Mouse (Mus musculus): ENCODE data around the gene Efcab12. TPM values are rescaled to one million over a fixed set of nuclear protein-coding genes. Genes with fewer than 3 reads are reported as not detected.

Gene Efcab12
- polyA plus RNA-seq, 1 experiment from 2014 or later: 1.4 TPM

DNA sequence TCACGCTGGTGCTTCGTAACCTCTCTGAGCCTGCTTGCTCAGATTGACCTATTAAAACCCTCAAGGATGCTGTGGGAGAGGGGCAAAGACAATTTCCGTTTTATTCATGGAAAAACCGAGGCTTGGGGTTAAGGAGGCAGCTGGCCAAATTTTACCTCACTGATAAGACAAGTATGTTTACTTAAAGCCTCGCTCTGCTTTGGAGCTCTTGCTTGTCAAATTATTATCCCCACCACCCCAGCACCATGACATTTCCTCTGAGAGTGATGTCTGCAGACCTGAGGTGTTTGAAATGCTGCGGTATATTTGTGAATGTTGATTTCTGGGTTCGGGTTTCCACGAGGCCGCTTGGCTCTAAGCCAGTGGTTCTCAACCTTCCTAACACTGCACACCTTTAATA lies 61.8 kb downstream of the Efcab12 start:
- peaks cover 15% of the 10 kb centered on the region for H3K4me1 ChIP-seq (ENCODE audit: control insufficient read depth, insufficient read depth, low read length)
- no peaks in the 10 kb centered on the region for H3K9me3 ChIP-seq (replicated peaks; ENCODE audit: control insufficient read depth, low read length)
- no peak overlapping the region for H3K27ac ChIP-seq (ENCODE audit: low read depth, low read length)
- H3K27me3 ChIP-seq (replicated peaks; ENCODE audit: control insufficient read depth, insufficient read depth, low read length): no peaks in the 10 kb centered on the region
- DNase-seq (ENCODE audit: low spot score) (no peak), ATAC-seq (no peak)
- H3K4me2 ChIP-seq (ENCODE audit: low read length): peak overlapping the region; percentile 64
- H3K4me3 ChIP-seq (ENCODE audit: low read depth, low read length): peak overlapping the region; percentile 76; the same call in 1 of the 2 replicates
- H3K36me3 ChIP-seq (ENCODE audit: control insufficient read depth, insufficient read depth, low read length): peaks cover 22% of the 10 kb centered on the region
- WGBS: 72% methylated on average over 9 of the region's 9 CpGs
- peak overlapping the region; percentile 90; the same call in 1 of the 2 replicates for H3K9ac ChIP-seq (ENCODE audit: low read length)

DNA sequence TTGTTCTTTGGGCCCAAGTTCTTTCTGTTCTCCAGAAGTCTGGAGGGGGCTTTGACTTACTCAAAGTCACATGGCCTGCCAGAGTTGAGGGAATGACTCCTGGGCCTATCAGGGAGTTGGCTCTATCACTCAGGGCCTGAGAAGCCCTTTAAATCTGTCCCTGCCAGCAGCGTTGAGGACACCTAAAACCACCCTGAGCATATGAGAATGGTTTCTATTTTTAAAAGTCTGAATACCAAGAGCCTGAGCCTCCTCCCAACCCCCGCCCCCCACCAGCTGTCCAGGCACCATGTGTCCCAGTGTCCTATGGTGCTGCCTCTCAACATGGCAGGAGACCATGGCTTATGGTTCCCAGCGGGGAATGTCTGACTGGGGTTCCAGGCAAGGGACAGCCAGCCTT lies 62.4 kb downstream of the Efcab12 start:
- WGBS: 51% methylated on average over 3 of the region's 3 CpGs

DNA sequence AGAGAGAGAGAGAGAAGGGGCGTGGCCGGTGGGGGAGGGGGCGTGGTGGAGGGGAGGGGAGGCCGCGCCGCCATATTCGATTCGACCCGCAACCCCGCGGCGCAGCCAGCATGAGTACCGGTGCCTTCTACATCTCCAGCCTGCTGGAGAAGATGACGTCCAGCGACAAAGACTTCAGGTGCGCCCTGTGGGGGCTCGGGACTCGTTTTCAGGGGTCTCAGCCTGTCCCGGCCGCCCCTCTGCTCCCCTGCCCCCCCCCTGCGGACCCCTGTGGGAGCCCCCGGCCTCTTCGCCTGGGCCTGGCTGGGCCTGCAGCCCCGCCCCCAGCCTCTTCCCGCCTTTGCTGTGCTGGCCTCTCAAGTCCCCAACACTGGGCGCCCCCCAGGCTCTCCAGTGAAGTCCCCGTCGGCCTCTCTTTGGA lies 63.7 kb downstream of the Efcab12 start, which contains the start of gene Cand2:
Gene Cand2, plus strand, starts transcription at position 38 of the 421 bp plus-strand sequence.
- Histone ChIP-seq H3K36me3 (ENCODE audit: control insufficient read depth, insufficient read depth, low read length) (peaks cover 7% of the 10 kb centered on the region), H3K9ac (ENCODE audit: low read length) (peak within 1 kb of the TSS; percentile 90), H3K4me2 (ENCODE audit: low read length) (peak within 1 kb of the TSS; percentile 64), H3K27me3 (replicated peaks; ENCODE audit: control insufficient read depth, insufficient read depth, low read length) (no peaks in the 10 kb centered on the region), H3K9me3 (replicated peaks; ENCODE audit: control insufficient read depth, low read length) (no peaks in the 10 kb centered on the region), H3K4me1 (ENCODE audit: control insufficient read depth, insufficient read depth, low read length) (peaks cover 15% of the 10 kb centered on the region), H3K27ac (ENCODE audit: low read depth, low read length) (peak within 1 kb of the TSS; percentile 78), H3K4me3 (ENCODE audit: low read depth, low read length) (peak within 1 kb of the TSS; percentile 76)
- 0% methylated on average over 21 of the region's 28 CpGs for WGBS
- peak; percentile 90 for ATAC-seq
- DNase-seq (ENCODE audit: low spot score): peak; percentile 82

More for the DNA sequence above, 62.4 kb downstream of the Efcab12 start:
- Histone ChIP-seq H3K4me2 (ENCODE audit: low read length) (peak overlapping the region; percentile 64), H3K27me3 (replicated peaks; ENCODE audit: control insufficient read depth, insufficient read depth, low read length) (no peaks in the 10 kb centered on the region), H3K9me3 (replicated peaks; ENCODE audit: control insufficient read depth, low read length) (no peaks in the 10 kb centered on the region), H3K4me3 (ENCODE audit: low read depth, low read length) (peak overlapping the region; percentile 76), H3K27ac (ENCODE audit: low read depth, low read length) (no peak overlapping the region), H3K4me1 (ENCODE audit: control insufficient read depth, insufficient read depth, low read length) (peaks cover 15% of the 10 kb centered on the region), H3K36me3 (ENCODE audit: control insufficient read depth, insufficient read depth, low read length) (peaks cover 17% of the 10 kb centered on the region), H3K9ac (ENCODE audit: low read length) (peak overlapping the region; percentile 90)
- no peak for ATAC-seq
- peak; percentile 12 for DNase-seq (ENCODE audit: low spot score)

- 1% methylated on average over 13 of the region's 14 CpGs for WGBS
- peak overlapping the region; percentile 48 for H3K9ac ChIP-seq (ENCODE audit: low read length)
- ATAC-seq: peak; percentile 82
Measured at GRCm38 (mm10) chr6:115773966-115774413, 64.2 kb downstream of the Efcab12 start.

DNA sequence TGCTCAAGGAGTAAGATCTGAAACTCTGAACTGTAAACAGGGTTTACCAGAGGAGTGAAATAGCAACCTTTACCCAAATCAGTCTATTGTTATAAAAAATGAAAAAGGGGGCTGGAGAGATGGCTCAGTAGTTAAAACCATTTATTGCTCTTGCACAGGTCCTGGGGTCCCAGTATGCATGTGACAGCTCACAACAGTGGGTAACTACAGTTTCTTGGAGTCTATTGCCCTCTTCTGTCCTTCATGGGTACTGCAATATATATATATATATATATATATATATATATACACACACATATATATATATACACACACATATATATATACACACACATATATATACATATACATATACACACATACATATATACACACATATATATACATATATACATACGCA lies 65.6 kb downstream of the Efcab12 start:
- Histone ChIP-seq H3K36me3 (ENCODE audit: control insufficient read depth, insufficient read depth, low read length) (no peaks in the 10 kb centered on the region), H3K27me3 (replicated peaks; ENCODE audit: control insufficient read depth, insufficient read depth, low read length) (no peaks in the 10 kb centered on the region), H3K9ac (ENCODE audit: low read length) (no peak overlapping the region), H3K4me3 (ENCODE audit: low read depth, low read length) (no peak overlapping the region), H3K4me2 (ENCODE audit: low read length) (no peak overlapping the region), H3K4me1 (ENCODE audit: control insufficient read depth, insufficient read depth, low read length) (peaks cover 15% of the 10 kb centered on the region), H3K9me3 (replicated peaks; ENCODE audit: control insufficient read depth, low read length) (no peaks in the 10 kb centered on the region), H3K27ac (ENCODE audit: low read depth, low read length) (no peak overlapping the region)
- WGBS: 79% methylated on average over 1 of the region's 1 CpGs
- DNase-seq (ENCODE audit: low spot score): no peak
- ATAC-seq: no peak

More at GRCm38 (mm10) chr6:115773966-115774413, 64.2 kb downstream of the Efcab12 start:
- H3K27me3 ChIP-seq (replicated peaks; ENCODE audit: control insufficient read depth, insufficient read depth, low read length): no peaks in the 10 kb centered on the region
- H3K27ac ChIP-seq (ENCODE audit: low read depth, low read length): no peak overlapping the region
- DNase-seq (ENCODE audit: low spot score): peak; percentile 73
- no peaks in the 10 kb centered on the region for H3K9me3 ChIP-seq (replicated peaks; ENCODE audit: control insufficient read depth, low read length)
- peaks cover 15% of the 10 kb centered on the region for H3K4me1 ChIP-seq (ENCODE audit: control insufficient read depth, insufficient read depth, low read length)
- H3K36me3 ChIP-seq (ENCODE audit: control insufficient read depth, insufficient read depth, low read length): peaks cover 5% of the 10 kb centered on the region
- peak overlapping the region; percentile 64 for H3K4me2 ChIP-seq (ENCODE audit: low read length)
- peak overlapping the region; percentile 76 for H3K4me3 ChIP-seq (ENCODE audit: low read depth, low read length)

- H3K27me3 ChIP-seq (replicated peaks; ENCODE audit: control insufficient read depth, insufficient read depth, low read length): no peaks in the 10 kb centered on the region
- DNase-seq (ENCODE audit: low spot score) (no peak), ATAC-seq (no peak)
- no peak overlapping the region for H3K27ac ChIP-seq (ENCODE audit: low read depth, low read length)
- H3K4me2 ChIP-seq (ENCODE audit: low read length): no peak overlapping the region
- no peaks in the 10 kb centered on the region for H3K36me3 ChIP-seq (ENCODE audit: control insufficient read depth, insufficient read depth, low read length)
- 78% methylated on average over 6 of the region's 6 CpGs for WGBS
- H3K9ac ChIP-seq (ENCODE audit: low read length): no peak overlapping the region
- H3K4me3 ChIP-seq (ENCODE audit: low read depth, low read length): no peak overlapping the region
- no peaks in the 10 kb centered on the region for H3K9me3 ChIP-seq (replicated peaks; ENCODE audit: control insufficient read depth, low read length)
- H3K4me1 ChIP-seq (ENCODE audit: control insufficient read depth, insufficient read depth, low read length): peaks cover 15% of the 10 kb centered on the region
Measured at GRCm38 (mm10) chr6:115772201-115772600, 66.0 kb downstream of the Efcab12 start.

DNA sequence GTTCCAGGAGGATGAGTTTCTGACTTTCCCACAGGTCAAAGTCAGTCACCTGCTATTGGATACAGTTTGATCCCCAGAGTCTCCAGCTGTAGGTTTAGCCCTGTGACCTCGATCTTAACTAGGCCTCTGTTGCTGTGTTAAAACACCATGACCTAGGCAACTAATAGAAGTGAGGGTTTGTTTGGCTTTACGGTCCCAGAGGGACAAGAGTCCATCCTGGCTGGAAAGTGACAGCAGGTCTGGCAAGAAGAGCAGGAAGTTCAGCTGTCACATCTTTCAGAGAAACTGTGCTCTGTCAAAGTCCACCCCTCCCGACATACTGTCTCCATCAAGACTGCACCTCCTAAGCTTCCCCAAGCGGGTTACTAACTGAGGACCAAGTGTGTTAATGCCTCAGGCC lies 67.4 kb downstream of the Efcab12 start:
- no peak overlapping the region for H3K4me3 ChIP-seq (ENCODE audit: low read depth, low read length)
- WGBS: 84% methylated on average over 4 of the region's 4 CpGs
- H3K27ac ChIP-seq (ENCODE audit: low read depth, low read length): no peak overlapping the region
- no peaks in the 10 kb centered on the region for H3K27me3 ChIP-seq (replicated peaks; ENCODE audit: control insufficient read depth, insufficient read depth, low read length)
- DNase-seq (ENCODE audit: low spot score) (no peak), ATAC-seq (no peak)
- no peaks in the 10 kb centered on the region for H3K36me3 ChIP-seq (ENCODE audit: control insufficient read depth, insufficient read depth, low read length)
- H3K4me1 ChIP-seq (ENCODE audit: control insufficient read depth, insufficient read depth, low read length): peaks cover 6% of the 10 kb centered on the region
- no peaks in the 10 kb centered on the region for H3K9me3 ChIP-seq (replicated peaks; ENCODE audit: control insufficient read depth, low read length)
- H3K9ac ChIP-seq (ENCODE audit: low read length): no peak overlapping the region
- no peak overlapping the region for H3K4me2 ChIP-seq (ENCODE audit: low read length)

GRCm38 (mm10) chr6:115770059-115770670 lies 68.0 kb downstream of the Efcab12 start:
- H3K9ac ChIP-seq (ENCODE audit: low read length): no peak overlapping the region
- ATAC-seq (no peak), DNase-seq (ENCODE audit: low spot score) (no peak)
- H3K9me3 ChIP-seq (replicated peaks; ENCODE audit: control insufficient read depth, low read length): no peaks in the 10 kb centered on the region
- no peaks in the 10 kb centered on the region for H3K4me1 ChIP-seq (ENCODE audit: control insufficient read depth, insufficient read depth, low read length)
- WGBS: 82% methylated on average over 20 of the region's 20 CpGs
- H3K27ac ChIP-seq (ENCODE audit: low read depth, low read length): no peak overlapping the region
- H3K4me3 ChIP-seq (ENCODE audit: low read depth, low read length): no peak overlapping the region
- no peaks in the 10 kb centered on the region for H3K27me3 ChIP-seq (replicated peaks; ENCODE audit: control insufficient read depth, insufficient read depth, low read length)
- H3K4me2 ChIP-seq (ENCODE audit: low read length): no peak overlapping the region
- H3K36me3 ChIP-seq (ENCODE audit: control insufficient read depth, insufficient read depth, low read length): no peaks in the 10 kb centered on the region

GRCm38 (mm10) chr6:115768207-115768606 lies 70.0 kb downstream of the Efcab12 start:
- 91% methylated on average over 4 of the region's 4 CpGs for WGBS
- H3K4me1 ChIP-seq (ENCODE audit: control insufficient read depth, insufficient read depth, low read length): no peaks in the 10 kb centered on the region

More at GRCm38 (mm10) chr6:115768207-115768606, 70.0 kb downstream of the Efcab12 start:
- no peak overlapping the region for H3K4me3 ChIP-seq (ENCODE audit: low read depth, low read length)
- DNase-seq (ENCODE audit: low spot score): no peak
- H3K9me3 ChIP-seq (replicated peaks; ENCODE audit: control insufficient read depth, low read length): no peaks in the 10 kb centered on the region
- ATAC-seq: no peak
- no peak overlapping the region for H3K27ac ChIP-seq (ENCODE audit: low read depth, low read length)
- H3K4me2 ChIP-seq (ENCODE audit: low read length): no peak overlapping the region
- H3K9ac ChIP-seq (ENCODE audit: low read length): no peak overlapping the region
- no peaks in the 10 kb centered on the region for H3K27me3 ChIP-seq (replicated peaks; ENCODE audit: control insufficient read depth, insufficient read depth, low read length)
- no peaks in the 10 kb centered on the region for H3K36me3 ChIP-seq (ENCODE audit: control insufficient read depth, insufficient read depth, low read length)

Measured in forebrain, embryonic 14.5 days (tissue).